Mouse (Mus musculus) testis, adult 2 months (tissue): Measurements from ENCODE around the gene Flt3l. TPM values are rescaled to one million over a fixed set of nuclear protein-coding genes. Genes with fewer than 3 reads are reported as not detected.
"Not testable (repeated sequence)": the region's sequence is repeated elsewhere in the genome, so short reads cannot be mapped to it uniquely, and the experiment has no call there.

Source experiments
- H3K27ac ChIP-seq: fragments of 200-500 bp; 2 replicates; pipeline ENCODE4 v1.5.1; 2012; ENCODE audit warnings: low read depth, low read length; ENCODE audit not compliant: control insufficient read depth, insufficient read depth
- H3K27me3 ChIP-seq: fragments of 200-500 bp; 2 replicates; pipeline ENCODE4 v1.6.1; 2012; ENCODE audit warnings: mild to moderate bottlenecking, low read length, moderate library complexity; ENCODE audit not compliant: control insufficient read depth, insufficient read depth
- H3K36me3 ChIP-seq: fragments of 200-500 bp; 2 replicates; pipeline ENCODE4 v1.6.1; 2012; ENCODE audit warnings: mild to moderate bottlenecking, low read length; ENCODE audit not compliant: control insufficient read depth, insufficient read depth
- H3K4me1 ChIP-seq: fragments of 200-500 bp; 2 replicates; pipeline ENCODE4 v1.6.1; 2012; ENCODE audit warnings: low read length; ENCODE audit not compliant: control insufficient read depth, insufficient read depth
- H3K4me3 ChIP-seq: fragments of 200-500 bp; 2 replicates; pipeline ENCODE4 v1.5.1; 2012; ENCODE audit warnings: low read depth, mild to moderate bottlenecking, low read length, moderate library complexity, mixed read lengths; ENCODE audit not compliant: control insufficient read depth
- CTCF ChIP-seq: fragments of 200-500 bp; IDR thresholded peaks from 2 replicates; pipeline ENCODE4 v1.5.1; 2012; ENCODE audit warnings: low read depth, mild to moderate bottlenecking, inconsistent platforms, low read length, moderate library complexity; ENCODE audit not compliant: control insufficient read depth, insufficient read depth, insufficient replicate concordance
- POLR2A ChIP-seq: fragments of 200-500 bp; IDR thresholded peaks from 2 replicates; pipeline ENCODE4 v1.6.1; 2012; ENCODE audit warnings: low read depth, mild to moderate bottlenecking, inconsistent platforms, low read length, moderate library complexity; ENCODE audit not compliant: control insufficient read depth
- polyA plus RNA-seq: library from polyadenylated mRNA; depleted of rRNA; stranded (reverse); fragments of >200 nt; gene quantifications from 2 replicates; pipeline ENCODE4 v1.2.3, GENCODE M21; 2012

Flt3l gene
- polyA plus RNA-seq, 1 experiment, result 3.9 TPM

DNA sequence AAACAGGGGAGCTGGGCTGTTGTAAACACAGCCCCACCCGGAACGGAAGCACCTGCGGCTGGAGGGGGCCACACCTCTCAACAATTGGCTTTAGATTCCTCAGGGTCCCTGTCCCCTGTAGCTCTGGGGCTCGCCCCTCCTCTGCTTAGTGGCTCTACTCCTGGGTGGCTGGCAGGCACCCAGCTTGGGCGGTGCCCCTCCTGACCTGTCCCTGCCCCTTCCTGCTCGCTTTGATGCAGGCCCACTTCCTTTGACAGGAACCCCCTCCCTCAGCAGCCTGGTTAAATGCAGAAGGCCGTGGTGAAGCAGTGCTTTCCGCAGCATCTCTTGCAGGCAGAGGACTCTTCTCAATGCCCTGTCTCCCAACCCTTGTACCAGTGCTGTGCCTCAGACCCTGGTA lies 14.8 kb downstream of the Flt3l start:
- peaks cover 8% of the 10 kb centered on the region for H3K4me1 ChIP-seq
- no peak overlapping the region for H3K4me3 ChIP-seq
- no peak overlapping the region for H3K27ac ChIP-seq
- no peaks in the 10 kb centered on the region; the same call in none of the 2 replicates for H3K36me3 ChIP-seq
- H3K27me3 ChIP-seq, result no peaks in the 10 kb centered on the region
- TF ChIP-seq POLR2A, result no peak; the same call in 1 of the 2 replicates
- no peak for TF ChIP-seq CTCF

- Histone ChIP-seq H3K27ac (no peak overlapping the region), H3K4me3 (no peak overlapping the region), H3K4me1 (peaks cover 8% of the 10 kb centered on the region), H3K27me3 (no peaks in the 10 kb centered on the region), H3K36me3 (no peaks in the 10 kb centered on the region; the same call in none of the 2 replicates)
- no peak for TF ChIP-seq CTCF
- no peak for TF ChIP-seq POLR2A
Observed at GRCm38 (mm10) chr7:45119780-45120709, 16.2 kb downstream of the Flt3l start.

GRCm38 (mm10) chr7:45118336-45118735 lies 17.9 kb downstream of the Flt3l start:
- Histone ChIP-seq H3K4me1 (peaks cover 5% of the 10 kb centered on the region), H3K36me3 (no peaks in the 10 kb centered on the region; the same call in none of the 2 replicates), H3K27me3 (no peaks in the 10 kb centered on the region), H3K27ac (no peak overlapping the region), H3K4me3 (no peak overlapping the region)
- TF ChIP-seq CTCF, result no peak

DNA sequence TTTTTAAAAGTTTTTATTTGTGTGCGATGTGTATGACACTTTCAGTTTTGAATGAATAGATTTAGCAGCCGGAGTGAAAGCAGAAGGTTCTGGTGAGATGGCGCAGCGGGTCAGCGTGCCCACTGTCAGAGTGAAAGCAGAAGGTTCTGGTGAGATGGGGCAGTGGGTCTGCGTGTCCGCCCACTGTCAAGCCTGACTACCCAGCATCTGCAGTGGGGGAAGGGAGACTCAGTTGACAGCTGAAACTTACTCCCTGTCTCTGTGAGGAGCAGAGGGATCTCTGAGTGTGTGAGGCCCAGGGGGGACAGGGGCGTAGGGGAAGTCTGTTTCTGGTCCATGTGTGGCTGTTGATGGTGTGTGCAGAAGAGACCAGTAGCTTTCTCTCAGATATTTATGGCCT lies 18.7 kb downstream of the Flt3l start:
- no peaks in the 10 kb centered on the region; the same call in none of the 2 replicates for H3K36me3 ChIP-seq
- H3K27me3 ChIP-seq, result no peaks in the 10 kb centered on the region
- H3K4me3 ChIP-seq, result no peak overlapping the region
- TF ChIP-seq POLR2A (no peak), CTCF (no peak)
- H3K27ac ChIP-seq, result no peak overlapping the region
- no peaks in the 10 kb centered on the region; the same call in 1 of the 2 replicates for H3K4me1 ChIP-seq

DNA sequence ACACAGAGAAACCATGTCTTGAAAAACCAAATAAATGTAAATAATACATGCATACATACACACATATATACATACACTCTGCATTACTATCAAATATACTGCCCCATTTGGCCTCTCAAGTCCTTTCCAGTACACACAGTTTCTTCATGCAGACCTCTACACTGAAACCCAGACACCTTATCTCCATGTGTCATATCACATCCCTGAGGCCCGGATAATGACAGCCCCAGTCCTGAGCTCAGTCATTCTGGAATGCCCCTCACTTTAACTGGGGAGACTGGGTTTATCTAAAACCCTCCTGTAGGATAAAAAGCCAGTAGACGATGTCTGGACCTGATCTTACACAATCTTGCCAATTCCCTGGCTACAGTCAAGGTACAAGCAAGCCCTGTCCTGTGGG lies 22.8 kb downstream of the Flt3l start:
- Histone ChIP-seq H3K36me3 (no peaks in the 10 kb centered on the region), H3K4me1 (no peaks in the 10 kb centered on the region; the same call in 1 of the 2 replicates), H3K27me3 (no peaks in the 10 kb centered on the region), H3K27ac (no peak overlapping the region), H3K4me3 (no peak overlapping the region)
- no peak for TF ChIP-seq CTCF
- no peak for TF ChIP-seq POLR2A

DNA sequence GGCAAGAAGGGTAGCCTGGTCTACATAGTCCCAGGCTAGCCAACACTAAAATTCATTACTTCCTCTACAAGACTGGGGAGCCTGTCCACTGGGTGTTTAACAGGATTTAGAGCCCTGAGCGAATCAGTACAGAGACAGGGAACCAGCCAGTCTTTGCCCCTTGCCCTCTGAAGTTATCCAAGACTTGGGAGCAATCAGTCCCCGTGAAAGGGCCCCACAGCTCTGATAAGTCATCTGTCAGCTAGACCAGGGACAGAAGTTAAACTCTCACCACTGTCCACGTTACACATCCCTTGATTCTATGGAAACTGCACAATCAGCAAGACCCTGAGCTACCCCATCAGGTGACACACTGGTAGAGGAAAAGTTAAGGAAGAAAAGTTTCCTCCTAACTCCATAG lies 23.7 kb downstream of the Flt3l start:
- TF ChIP-seq CTCF, result no peak
- TF ChIP-seq POLR2A, result no peak
- H3K27me3 ChIP-seq, result no peaks in the 10 kb centered on the region
- no peaks in the 10 kb centered on the region for H3K4me1 ChIP-seq
- no peaks in the 10 kb centered on the region for H3K36me3 ChIP-seq
- no peak overlapping the region for H3K27ac ChIP-seq
- H3K4me3 ChIP-seq, result no peak overlapping the region

- Histone ChIP-seq H3K27ac (no peak overlapping the region), H3K4me3 (no peak overlapping the region), H3K36me3 (no peaks in the 10 kb centered on the region), H3K4me1 (no peaks in the 10 kb centered on the region), H3K27me3 (no peaks in the 10 kb centered on the region)
- TF ChIP-seq POLR2A (no peak), CTCF (no peak)
Observed at GRCm38 (mm10) chr7:45111940-45112339, 24.3 kb downstream of the Flt3l start.

GRCm38 (mm10) chr7:45110089-45110488 lies 26.1 kb downstream of the Flt3l start:
- not testable (repeated sequence) for H3K4me1 ChIP-seq, H3K36me3 ChIP-seq, H3K27ac ChIP-seq, H3K27me3 ChIP-seq, H3K4me3 ChIP-seq
